Mouse (Mus musculus) bone marrow, adult 2 months (tissue): Measurements from ENCODE around the gene Zfp39. TPM values are rescaled to one million over a fixed set of nuclear protein-coding genes. Genes with fewer than 3 reads are reported as not detected.

Experiments
- H3K27ac ChIP-seq: fragments of 200-500 bp; 2 replicates; pipeline ENCODE4 v1.5.1; 2012; ENCODE audit warnings: low read depth, mild to moderate bottlenecking, control low read depth, inconsistent platforms, low read length; ENCODE audit not compliant: control insufficient read depth, poor library complexity, insufficient read depth
- H3K4me1 ChIP-seq: fragments of 200-500 bp; 2 replicates; pipeline ENCODE4 v1.6.1; 2011; ENCODE audit warnings: low read length; ENCODE audit not compliant: control insufficient read depth, insufficient read depth
- H3K4me3 ChIP-seq: fragments of 200-500 bp; replicated peaks from 2 replicates; pipeline ENCODE3; 2011; ENCODE audit warnings: mild to moderate bottlenecking, low read depth, low read length, control low read depth; ENCODE audit not compliant: control insufficient read depth
- CTCF ChIP-seq: fragments of 200-500 bp; IDR thresholded peaks from 2 replicates; pipeline ENCODE4 v1.5.1; 2011; ENCODE audit warnings: low read length, control low read depth; ENCODE audit not compliant: control insufficient read depth, insufficient read depth
- POLR2A ChIP-seq: fragments of 200-500 bp; IDR thresholded peaks from 2 replicates; pipeline ENCODE4 v1.6.1; 2011; ENCODE audit warnings: low read depth, mild to moderate bottlenecking, control low read depth, low read length, borderline replicate concordance; ENCODE audit not compliant: control insufficient read depth
- WGBS: fragments of 180-500 bp; shearing (Covaris S2); methylation state at CpG from one replicate; pipeline ENCODE4 v1.1.7; 2018; 5-methylcytosine and 5-hydroxymethylcytosine counted together
- polyA plus RNA-seq: library from polyadenylated mRNA; stranded (reverse); fragments of >200 nt; gene quantifications from 2 replicates; pipeline ENCODE4 v1.2.4, GENCODE M21; 2011; ENCODE audit warnings: low replicate concordance; ENCODE audit not compliant: missing spikeins, insufficient read depth, insufficient read length

Gene Zfp39
- 8.4 and 10.2 TPM in 2 replicates for polyA plus RNA-seq

- peak within 1 kb of the TSS; percentile 85 for H3K27ac ChIP-seq
- WGBS = under 1% methylated on average over 40 of the region's 40 CpGs
- peak within 1 kb of the TSS; percentile 97 for H3K4me3 ChIP-seq
- TF ChIP-seq POLR2A (peak; percentile 75; the same call in 1 of the 2 replicates), CTCF (no peak)
- no peaks in the 10 kb centered on the region for H3K4me1 ChIP-seq
Observed at GRCm38 (mm10) chr11:58903511-58904409, at the start of gene Zfp39. TSS of gene Zfp39 (minus strand) at chr11:58904225.

DNA sequence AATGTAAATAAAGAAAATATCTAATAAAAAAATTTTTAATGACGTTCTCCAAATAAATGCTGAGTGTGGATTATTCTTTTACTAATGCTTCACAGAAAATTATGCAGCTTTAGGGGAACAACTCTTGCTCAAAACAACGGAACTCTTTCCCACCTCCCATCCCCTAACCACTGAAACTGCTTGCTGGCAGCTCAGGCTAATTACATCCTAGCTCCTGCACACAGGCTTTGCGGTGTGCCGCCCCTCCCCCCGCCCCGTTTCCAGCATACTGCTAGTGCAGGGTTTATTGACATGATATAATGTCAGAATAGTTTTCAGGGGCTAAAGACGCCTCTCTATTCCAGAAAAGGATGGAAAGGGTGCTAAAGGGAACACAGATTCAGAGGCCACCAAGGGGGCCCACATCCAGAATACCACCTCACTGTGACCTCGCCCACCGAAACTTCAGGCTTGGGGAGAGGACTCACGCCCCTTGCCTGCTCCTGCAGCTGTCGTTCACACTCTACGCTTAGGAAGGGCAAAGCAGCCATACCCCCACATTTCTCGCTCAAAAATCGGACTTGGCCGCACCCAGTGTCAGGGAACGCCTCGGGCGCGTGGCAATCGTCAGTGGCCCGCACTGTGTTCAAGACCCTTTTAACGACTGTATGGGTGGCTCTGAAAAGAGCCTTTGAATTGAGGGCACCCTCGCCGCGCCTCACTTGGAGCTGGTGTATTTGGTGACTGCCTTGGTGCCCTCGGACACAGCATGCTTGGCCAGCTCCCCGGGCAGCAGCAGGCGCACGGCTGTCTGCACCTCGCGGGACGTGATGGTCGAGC lies 49.5 kb upstream of the Zfp39 start:
- no peaks in the 10 kb centered on the region; the same call in 1 of the 2 replicates for H3K4me1 ChIP-seq

GRCm38 (mm10) chr11:58951210-58951609 lies 47.2 kb upstream of the Zfp39 start:
- no peak overlapping the region for H3K27ac ChIP-seq
- TF ChIP-seq POLR2A (no peak), CTCF (no peak)
- no peak overlapping the region for H3K4me3 ChIP-seq
- no peaks in the 10 kb centered on the region for H3K4me1 ChIP-seq
- WGBS = 83% methylated on average over 5 of the region's 5 CpGs

More for the DNA sequence above, 49.5 kb upstream of the Zfp39 start:
- no peak for TF ChIP-seq CTCF
- TF ChIP-seq POLR2A = peak; percentile 50; the same call in 1 of the 2 replicates
- Histone ChIP-seq H3K27ac (peak overlapping the region; percentile 89), H3K4me3 (peak overlapping the region; percentile 64)
- under 1% methylated on average over 33 of the region's 33 CpGs for WGBS

DNA sequence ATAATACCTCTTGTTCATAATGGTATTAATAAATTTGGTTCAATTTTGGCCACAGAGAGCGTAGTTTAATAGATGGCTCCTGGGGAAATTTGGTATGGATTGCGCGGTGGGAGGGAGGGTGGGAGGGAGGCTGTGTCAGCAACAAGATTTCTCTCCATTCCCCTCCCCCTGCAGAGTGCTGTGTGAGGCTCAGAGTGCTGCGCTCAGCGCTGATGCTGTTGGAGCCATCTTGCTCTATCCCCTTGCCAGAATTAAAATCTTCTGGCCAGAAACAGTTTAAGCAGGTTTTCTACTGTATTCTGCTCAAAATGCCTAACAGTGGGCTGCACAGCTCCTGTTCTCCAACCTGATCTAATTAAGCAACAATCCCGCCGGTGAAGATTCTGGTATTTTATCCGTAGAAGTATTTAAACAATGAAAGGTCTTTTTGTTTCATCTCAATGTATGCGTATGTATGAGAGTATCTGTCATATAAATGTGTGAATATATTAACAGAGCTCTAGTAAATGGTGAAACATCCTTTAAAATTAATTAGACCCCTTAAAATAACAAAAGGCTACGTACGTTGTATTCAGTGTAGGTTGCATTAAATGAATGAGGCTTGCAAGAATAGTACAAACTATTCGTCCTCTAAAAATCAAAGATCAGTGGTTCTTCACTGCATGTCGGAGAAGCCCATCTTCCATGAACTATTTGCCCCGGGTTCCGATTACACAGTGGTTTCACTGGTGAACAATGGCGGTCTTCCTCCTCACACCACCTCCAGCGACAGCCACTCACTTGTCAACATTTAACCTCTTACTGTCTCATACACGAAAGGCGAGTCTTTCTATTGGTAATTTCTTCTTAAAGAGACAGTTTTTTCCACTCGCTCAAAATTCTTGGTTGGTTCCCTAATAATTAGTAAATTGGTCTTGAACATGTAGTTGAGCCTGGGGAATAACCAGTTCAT lies 45.7 kb upstream of the Zfp39 start:
- H3K4me1 ChIP-seq = no peaks in the 10 kb centered on the region
- WGBS = 51% methylated on average over 20 of the region's 20 CpGs
- H3K4me3 ChIP-seq = peak overlapping the region; percentile 57
- no peak for TF ChIP-seq CTCF
- TF ChIP-seq POLR2A = no peak
- H3K27ac ChIP-seq = no peak overlapping the region

DNA sequence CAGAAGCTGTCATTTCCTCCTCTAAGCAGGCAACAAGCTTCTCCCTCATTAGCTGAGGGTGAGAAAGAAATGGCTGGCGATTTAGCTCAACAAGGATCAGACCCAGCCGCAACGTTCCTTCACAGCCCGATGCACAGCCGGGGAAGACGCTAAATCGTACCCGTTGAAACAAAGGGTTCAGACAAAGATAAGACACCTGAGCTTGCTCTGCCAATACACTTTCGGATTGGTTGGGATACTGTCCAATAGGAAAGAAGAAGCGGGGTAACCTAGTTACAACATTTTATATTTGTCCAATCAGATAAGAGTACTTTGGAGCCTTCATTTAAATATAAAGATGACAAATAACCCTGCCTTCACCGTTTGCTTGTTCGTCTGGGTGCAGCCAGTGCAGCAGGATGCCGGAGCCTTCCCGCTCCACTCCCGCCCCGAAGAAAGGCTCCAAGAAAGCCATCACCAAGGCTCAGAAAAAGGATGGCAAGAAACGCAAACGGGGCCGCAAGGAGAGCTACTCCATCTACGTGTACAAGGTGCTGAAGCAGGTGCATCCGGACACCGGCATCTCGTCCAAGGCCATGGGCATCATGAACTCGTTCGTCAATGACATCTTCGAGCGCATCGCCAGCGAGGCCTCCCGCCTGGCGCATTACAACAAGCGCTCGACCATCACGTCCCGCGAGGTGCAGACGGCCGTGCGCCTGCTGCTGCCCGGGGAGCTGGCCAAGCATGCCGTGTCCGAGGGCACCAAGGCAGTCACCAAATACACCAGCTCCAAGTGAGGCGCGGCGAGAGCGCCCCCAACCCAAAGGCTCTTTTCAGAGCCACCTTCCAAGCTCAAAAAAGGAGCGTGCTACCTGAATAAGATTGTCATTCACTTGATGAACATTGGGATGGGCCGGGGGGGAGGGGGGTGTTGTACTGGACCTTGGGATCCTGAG lies 44.8 kb upstream of the Zfp39 start, which contains the start of gene Hist3h2ba:
Hist3h2ba (plus strand) TSS at position 379 of the 938 bp plus-strand sequence.
- peak within 1 kb of the TSS; percentile 69 for H3K4me3 ChIP-seq
- H3K4me1 ChIP-seq = no peaks in the 10 kb centered on the region
- 2% methylated on average over 48 of the region's 48 CpGs for WGBS
- TF ChIP-seq POLR2A (peak; percentile 97), CTCF (no peak)
- peak within 1 kb of the TSS; percentile 88 for H3K27ac ChIP-seq

- H3K4me1 ChIP-seq = no peaks in the 10 kb centered on the region
- peak overlapping the region; percentile 60; the same call in 1 of the 2 replicates for H3K27ac ChIP-seq
- H3K4me3 ChIP-seq = peak overlapping the region; percentile 39
- no peak for TF ChIP-seq CTCF
- TF ChIP-seq POLR2A = no peak
- 19% methylated on average over 23 of the region's 23 CpGs for WGBS
Observed at GRCm38 (mm10) chr11:58947798-58948528, 43.9 kb upstream of the Zfp39 start.
